Mouse (Mus musculus): ENCODE results near the gene Gbp2b. TPM values are rescaled to one million over a fixed set of nuclear protein-coding genes. Genes with fewer than 3 reads are reported as not detected.
"Not testable (repeated sequence)": the region's sequence is repeated elsewhere in the genome, so short reads cannot be mapped to it uniquely, and the experiment has no call there.

Gene Gbp2b
- total RNA-seq, 1 experiment from 2014 or later = not detected

DNA sequence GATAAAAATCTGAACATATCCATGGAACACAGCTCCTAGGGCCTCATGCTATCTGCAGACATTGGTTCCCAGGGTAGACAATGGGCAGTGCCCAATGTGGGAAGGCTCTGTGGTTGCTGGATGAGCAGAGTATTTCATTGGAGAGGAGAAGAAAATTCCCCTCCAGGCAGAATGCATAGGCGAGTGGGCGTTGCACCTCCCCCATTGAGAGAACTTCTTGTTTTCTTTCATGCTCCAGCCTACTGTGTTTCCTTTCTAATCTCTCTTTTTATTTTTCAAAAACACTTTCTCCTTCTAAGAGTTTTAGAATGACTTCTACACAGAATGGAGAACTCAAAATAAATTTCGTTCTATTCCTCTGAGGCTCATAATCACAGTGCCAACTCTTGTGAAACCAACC lies 24.0 kb downstream of the Gbp2b start:
- peak; percentile 7; the same call in 1 of the 2 replicates for ATAC-seq (ENCODE audit: extremely low read depth, insufficient number of reproducible peaks, low FRiP score, poor library complexity, severe bottlenecking)

DNA sequence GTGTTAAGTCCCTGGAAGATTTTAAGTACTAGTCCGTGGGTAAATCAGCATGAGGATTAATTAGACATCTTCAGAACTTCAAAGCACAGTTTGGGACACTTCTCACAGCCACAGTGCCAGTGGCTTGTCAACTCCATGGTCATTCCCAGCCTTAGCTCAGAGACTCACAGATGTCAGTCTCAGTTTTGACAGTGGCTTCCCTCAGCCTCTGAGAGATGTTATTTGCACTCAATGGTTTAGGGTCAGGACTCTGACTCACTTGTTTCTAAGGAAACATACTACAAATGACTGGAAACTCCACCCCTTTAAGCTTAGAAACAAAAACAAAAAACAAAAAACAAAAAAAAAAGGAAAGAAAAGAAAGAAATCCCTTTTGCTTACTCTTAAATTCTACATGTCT lies 25.0 kb downstream of the Gbp2b start:
- peak; percentile 34; the same call in 1 of the 2 replicates for ATAC-seq (ENCODE audit: extremely low read depth, insufficient number of reproducible peaks, low FRiP score, poor library complexity, severe bottlenecking)

DNA sequence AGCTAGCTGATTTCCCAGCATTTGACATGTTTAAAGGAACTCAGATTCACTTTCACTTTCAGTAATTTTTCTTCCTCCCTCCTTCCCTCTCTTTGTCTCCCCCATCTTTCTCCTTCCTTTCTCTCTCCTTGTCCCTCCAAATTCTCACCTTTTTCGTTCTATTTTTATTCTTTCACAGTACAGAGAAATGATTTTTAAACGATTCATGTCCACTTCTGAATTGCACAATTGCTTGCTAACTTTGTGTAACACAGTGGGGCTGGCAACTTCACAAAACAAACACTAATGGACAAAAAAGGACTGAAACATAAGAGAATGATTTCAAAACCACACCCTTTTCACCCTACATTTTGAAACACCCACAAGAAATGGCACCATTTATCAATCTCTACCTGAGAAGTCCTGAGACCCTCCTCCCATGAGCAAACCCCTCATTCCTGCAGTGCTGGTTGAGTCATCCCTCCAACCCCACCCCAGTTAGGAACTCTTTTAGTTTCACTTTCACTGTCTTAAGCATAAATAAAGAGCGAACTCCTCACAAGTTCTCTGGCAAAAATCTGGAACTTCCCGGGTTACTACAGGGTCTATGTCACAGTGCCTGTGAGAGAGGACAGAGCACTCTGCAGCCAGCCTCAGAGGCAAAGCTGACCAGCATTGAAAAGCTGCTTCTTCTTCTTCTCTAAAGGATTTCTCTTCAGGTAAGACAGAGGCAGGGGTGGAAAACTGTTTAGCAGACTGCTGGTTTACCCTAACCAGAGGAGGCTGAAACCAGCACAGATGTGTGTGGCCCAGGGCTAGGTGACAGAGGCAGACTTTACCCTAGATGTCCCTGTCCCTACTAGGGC lies 25.7 kb downstream of the Gbp2b start, which contains the start of gene Gbp2:
TSS of gene Gbp2 (plus strand) at position 492 of the 845 bp plus-strand sequence.
- ATAC-seq (ENCODE audit: extremely low read depth, insufficient number of reproducible peaks, low FRiP score, poor library complexity, severe bottlenecking) = peak; percentile 40

DNA sequence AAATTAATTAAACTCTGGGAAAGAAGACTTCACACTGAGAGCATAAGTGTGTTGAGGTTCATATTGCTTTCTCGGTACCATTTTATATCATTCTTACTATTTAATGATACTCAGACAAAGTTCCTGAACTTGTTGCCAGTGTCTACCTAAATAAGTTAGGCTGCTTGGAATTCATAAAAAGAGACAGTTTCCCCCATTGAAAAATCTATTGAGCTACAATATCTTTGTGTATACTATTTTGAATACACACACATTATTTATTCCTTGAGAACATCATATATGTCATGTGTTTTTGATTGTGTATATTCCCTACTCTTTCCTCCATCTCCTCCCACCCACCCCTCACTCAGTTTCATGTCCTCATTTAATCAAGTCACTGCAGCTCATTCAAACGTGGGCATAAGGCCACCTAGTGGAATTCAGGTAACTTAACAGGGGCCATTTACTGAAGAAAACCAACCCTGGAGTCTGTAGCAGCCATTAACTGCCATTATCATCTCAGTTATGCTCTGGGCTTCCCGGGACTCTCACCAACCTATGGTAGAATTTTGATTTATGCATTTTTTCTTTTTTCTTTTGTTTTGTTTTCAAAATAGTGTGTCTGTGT lies 26.4 kb downstream of the Gbp2b start:
- peak; percentile 84 for ATAC-seq (ENCODE audit: extremely low read depth, insufficient number of reproducible peaks, low FRiP score, poor library complexity, severe bottlenecking)

DNA sequence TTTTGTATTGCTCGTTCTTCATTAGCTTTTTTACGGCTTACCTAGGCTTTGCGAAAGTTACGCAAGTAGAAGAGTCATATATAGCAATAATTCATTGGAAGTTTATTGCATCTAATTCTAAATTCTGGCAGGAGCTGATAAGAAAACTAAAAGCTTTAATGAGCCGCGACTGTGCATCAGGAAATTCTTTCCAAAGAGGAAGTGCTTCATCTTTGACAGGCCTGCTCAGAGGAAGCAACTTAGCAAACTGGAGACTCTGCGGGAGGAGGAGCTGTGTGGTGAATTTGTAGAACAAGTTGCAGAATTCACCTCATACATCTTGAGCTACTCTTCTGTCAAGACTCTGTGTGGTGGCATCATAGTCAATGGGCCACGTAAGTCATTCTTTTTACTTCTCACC lies 35.7 kb downstream of the Gbp2b start:
- no peak for ATAC-seq (ENCODE audit: extremely low read depth, insufficient number of reproducible peaks, low FRiP score, poor library complexity, severe bottlenecking)

DNA sequence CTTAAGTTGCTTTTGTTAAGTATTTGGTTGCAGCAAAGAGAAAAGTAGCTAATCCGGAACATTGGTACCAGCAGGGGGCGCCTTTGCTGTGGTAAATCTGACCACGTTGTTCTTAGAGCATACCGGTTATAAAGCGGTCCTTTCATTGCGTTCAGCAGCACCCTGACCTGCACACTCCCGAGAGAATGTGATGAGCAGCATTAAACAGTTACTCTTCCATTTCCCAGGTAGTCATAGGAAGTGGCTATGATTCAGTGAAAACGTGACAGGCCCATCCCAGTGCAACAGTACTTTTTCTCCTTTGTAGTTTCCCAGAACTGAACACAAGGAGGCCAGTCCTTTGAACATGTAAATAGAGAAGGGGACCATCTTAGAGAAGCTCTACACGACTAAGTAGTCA lies 45.6 kb downstream of the Gbp2b start:
- peak; percentile 69 for ATAC-seq (ENCODE audit: extremely low read depth, insufficient number of reproducible peaks, low FRiP score, poor library complexity, severe bottlenecking)

DNA sequence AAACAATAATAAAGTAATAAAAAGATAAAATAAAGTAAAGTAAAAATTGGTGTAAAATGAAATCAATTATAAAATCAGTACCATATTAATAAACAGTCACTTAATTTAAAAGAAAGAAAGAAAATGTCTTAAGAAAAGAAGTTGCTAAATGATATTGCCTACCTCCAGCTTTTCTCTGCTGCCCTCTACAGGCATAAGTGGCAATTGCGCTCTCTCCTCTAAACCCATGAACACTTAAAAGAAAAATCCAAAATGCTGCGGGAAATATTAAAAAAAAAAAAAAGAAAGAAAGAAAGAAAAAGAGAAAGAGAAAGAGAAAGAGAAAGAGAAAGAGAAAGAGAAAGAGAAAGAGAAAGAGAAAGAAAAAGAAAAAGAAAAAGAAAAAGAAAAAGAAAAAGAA lies 51.3 kb downstream of the Gbp2b start:
- peak; percentile 75; the same call in 1 of the 2 replicates for ATAC-seq (ENCODE audit: extremely low read depth, insufficient number of reproducible peaks, low FRiP score, poor library complexity, severe bottlenecking)

DNA sequence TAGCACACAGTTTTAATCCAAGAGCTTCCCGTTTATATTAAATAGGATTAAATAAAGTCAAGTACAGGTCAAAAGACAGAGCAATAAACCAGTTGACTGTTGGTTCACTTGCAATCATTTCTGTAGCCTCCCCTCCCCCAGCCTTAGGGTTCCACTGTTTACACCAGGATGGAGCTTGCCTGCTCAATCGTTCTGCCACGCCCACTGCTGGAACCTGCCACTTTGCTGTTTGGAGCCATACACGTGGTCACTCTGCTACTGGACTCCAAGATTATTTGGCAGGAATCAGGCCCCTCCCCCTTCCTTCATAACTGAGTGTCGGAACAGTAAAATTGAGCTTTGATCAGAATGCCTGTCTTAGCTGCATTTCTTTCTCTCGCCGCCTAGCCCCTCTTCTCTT lies 53.2 kb downstream of the Gbp2b start:
- ATAC-seq (ENCODE audit: extremely low read depth, insufficient number of reproducible peaks, low FRiP score, poor library complexity, severe bottlenecking) = not testable (repeated sequence)

DNA sequence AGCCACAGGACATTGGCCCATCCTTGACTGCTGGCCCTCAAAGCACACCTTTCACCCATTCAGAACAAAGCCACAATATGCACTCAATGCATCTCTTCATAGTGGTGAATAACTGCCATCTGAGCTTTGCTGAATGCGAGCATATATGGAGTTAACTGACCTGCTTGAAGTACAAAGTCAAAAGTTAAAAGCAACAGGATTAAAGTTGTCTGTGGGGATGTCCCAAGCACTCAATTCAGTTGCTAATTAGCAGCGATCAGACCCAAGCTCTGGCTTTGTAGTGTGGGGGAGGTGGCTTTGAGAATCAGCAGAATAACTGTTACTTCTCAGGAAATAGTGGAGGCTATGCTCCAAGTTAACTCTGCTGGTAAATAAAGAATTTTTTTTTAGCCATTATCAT lies 55.6 kb downstream of the Gbp2b start:
- no peak for ATAC-seq (ENCODE audit: extremely low read depth, insufficient number of reproducible peaks, low FRiP score, poor library complexity, severe bottlenecking)

DNA sequence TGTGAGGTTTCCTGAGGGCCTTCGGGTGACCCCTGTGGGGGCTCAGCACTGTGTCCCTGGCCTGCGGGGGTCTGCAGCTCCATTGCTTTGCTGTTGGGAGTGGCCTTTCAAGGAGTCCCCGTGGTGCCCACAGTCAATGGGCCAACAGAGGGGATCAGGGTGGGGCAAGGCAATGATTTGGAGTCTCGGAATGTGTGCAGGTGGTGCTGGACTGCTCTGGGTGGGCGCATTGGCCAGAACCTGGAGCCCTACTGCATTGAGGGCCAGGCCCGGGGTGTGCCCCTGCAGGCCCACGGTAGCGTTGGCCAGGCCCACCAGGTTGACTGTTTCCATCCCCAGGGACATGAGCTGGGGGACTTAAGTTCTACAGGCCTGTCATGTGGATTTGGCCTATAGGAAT lies 70.1 kb downstream of the Gbp2b start:
- ATAC-seq (ENCODE audit: extremely low read depth, insufficient number of reproducible peaks, low FRiP score, poor library complexity, severe bottlenecking) = no peak

Other genes with a start within 250 kb of the Gbp2b start
- 57.5 and 69.4 TPM in 2 replicates for gene Pdlim5, start 199.2 kb upstream of the Gbp2b start, total RNA-seq (2017)
- gene Gbp5, start 100.9 kb upstream of the Gbp2b start, total RNA-seq (2017) = 23.5 and 24.2 TPM in 2 replicates
- 33.4 and 36.9 TPM in 2 replicates for gene Gbp7, start 64.5 kb upstream of the Gbp2b start, total RNA-seq (2017)
- gene Gbp3, start 34.8 kb upstream of the Gbp2b start, total RNA-seq (2017) = 39.9 and 50.7 TPM in 2 replicates
- gene Gbp2, start 25.8 kb downstream of the Gbp2b start, total RNA-seq (2017) = 79.4 and 83.7 TPM in 2 replicates
- gene Kyat3, start 106.2 kb downstream of the Gbp2b start, total RNA-seq (2017) = 5.0 and 6.6 TPM in 2 replicates
- 90.2 and 94.5 TPM in 2 replicates for gene Gtf2b, start 170.2 kb downstream of the Gbp2b start, total RNA-seq (2017)